Mouse (Mus musculus) kidney, adult 2 months (tissue): ENCODE data around the gene Oxct2b.

Source experiments
- CTCF ChIP-seq: fragments of 200-500 bp; conservative IDR thresholded peaks from 2 replicates; pipeline ENCODE4 v1.5.1; 2011; ENCODE audit warnings: low read depth, mild to moderate bottlenecking, control low read depth, low read length, moderate library complexity, mixed read lengths; ENCODE audit not compliant: insufficient read depth, insufficient read length
- POLR2A ChIP-seq: fragments of 200-500 bp; IDR thresholded peaks from one replicate; pipeline ENCODE4 v1.6.1; 2011; ENCODE audit warnings: low read depth, low read length, control low read depth

GRCm38 (mm10) chr4:123155427-123155826 is 39.4 kb downstream of the Oxct2b start:
- no peak for TF ChIP-seq POLR2A
- no peak for TF ChIP-seq CTCF
